Mouse (Mus musculus): ENCODE results near the gene Olfr122.

The Olfr122 gene

GRCm38 (mm10) chr17:37768307-37768706, at the start of gene Olfr122:
Gene Olfr122, plus strand, starts transcription at chr17:37768607.
- Histone ChIP-seq H3K27me3 (ENCODE audit: control insufficient read depth, insufficient read depth, low read length, poor library complexity, severe bottlenecking) (no peaks in the 10 kb centered on the region), H3K36me3 (ENCODE audit: control insufficient read depth, insufficient read depth, low read length, poor library complexity, severe bottlenecking) (no peaks in the 10 kb centered on the region)
- DNase-seq (ENCODE audit: low read depth, low spot score): no peak

- H3K36me3 ChIP-seq (ENCODE audit: control insufficient read depth, insufficient read depth, low read length, poor library complexity, severe bottlenecking): no peaks in the 10 kb centered on the region
- no peak for DNase-seq (ENCODE audit: low read depth, low spot score)
- H3K27me3 ChIP-seq (ENCODE audit: control insufficient read depth, insufficient read depth, low read length, poor library complexity, severe bottlenecking): no peaks in the 10 kb centered on the region
Measured at GRCm38 (mm10) chr17:37721508-37721907, 46.9 kb upstream of the Olfr122 start, which contains the start of gene Olfr120. Gene Olfr120, plus strand, starts transcription at chr17:37721808.

GRCm38 (mm10) chr17:37738070-37738469, 30.3 kb upstream of the Olfr122 start:
- DNase-seq (ENCODE audit: low read depth, low spot score): no peak
- no peaks in the 10 kb centered on the region for H3K27me3 ChIP-seq (ENCODE audit: control insufficient read depth, insufficient read depth, low read length, poor library complexity, severe bottlenecking)
- H3K36me3 ChIP-seq (ENCODE audit: control insufficient read depth, insufficient read depth, low read length, poor library complexity, severe bottlenecking): no peaks in the 10 kb centered on the region

GRCm38 (mm10) chr17:37793229-37793628, 24.8 kb downstream of the Olfr122 start, which contains the start of gene Olfr123:
Gene Olfr123, plus strand, starts transcription at chr17:37793529.
- H3K27me3 ChIP-seq (ENCODE audit: control insufficient read depth, insufficient read depth, low read length, poor library complexity, severe bottlenecking): no peaks in the 10 kb centered on the region
- H3K36me3 ChIP-seq (ENCODE audit: control insufficient read depth, insufficient read depth, low read length, poor library complexity, severe bottlenecking): no peaks in the 10 kb centered on the region
- DNase-seq (ENCODE audit: low read depth, low spot score): no peak

GRCm38 (mm10) chr17:37799588-37799987, 31.2 kb downstream of the Olfr122 start, which contains the start of gene Olfr124:
Gene Olfr124, plus strand, starts transcription at chr17:37799888.
- no peak for DNase-seq (ENCODE audit: low read depth, low spot score)
- no peaks in the 10 kb centered on the region for H3K36me3 ChIP-seq (ENCODE audit: control insufficient read depth, insufficient read depth, low read length, poor library complexity, severe bottlenecking)
- no peaks in the 10 kb centered on the region for H3K27me3 ChIP-seq (ENCODE audit: control insufficient read depth, insufficient read depth, low read length, poor library complexity, severe bottlenecking)
